Mouse (Mus musculus) cerebellum, postnatal 14 days (tissue): ENCODE results near the gene Sp140.
"Not testable (repeated sequence)": the region's sequence is repeated elsewhere in the genome, so short reads cannot be mapped to it uniquely, and the experiment has no call there.

Experiments used
- DNase-seq, 2 experiments: peaks; one replicate each; pipeline ENCODE4 v3.0.0; 2021; ENCODE audit warnings: mixed read lengths in 2 of 2

Gene Sp140

DNA sequence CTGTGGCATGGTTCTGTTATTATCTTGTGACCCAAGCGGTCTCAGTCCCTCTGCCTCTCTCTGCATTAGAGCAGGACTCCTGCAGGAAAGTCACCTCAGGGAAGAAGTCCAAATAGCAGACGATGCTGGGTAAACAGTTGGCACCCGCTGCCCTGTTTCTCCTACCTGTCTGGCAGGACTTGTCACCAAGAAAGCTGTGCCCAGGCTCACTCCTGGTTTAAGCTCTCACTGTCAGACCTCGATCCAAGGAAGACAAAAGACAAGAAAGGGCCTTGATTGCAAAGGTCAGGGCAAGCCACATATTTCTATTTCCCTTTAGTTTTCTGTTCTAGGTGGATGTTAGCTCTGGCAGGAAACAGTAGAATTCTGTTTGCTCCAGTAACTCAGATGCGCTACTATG is 50.3 kb downstream of the Sp140 start:
- peak in 1 of 2 experiments; percentile 32 for DNase-seq

DNA sequence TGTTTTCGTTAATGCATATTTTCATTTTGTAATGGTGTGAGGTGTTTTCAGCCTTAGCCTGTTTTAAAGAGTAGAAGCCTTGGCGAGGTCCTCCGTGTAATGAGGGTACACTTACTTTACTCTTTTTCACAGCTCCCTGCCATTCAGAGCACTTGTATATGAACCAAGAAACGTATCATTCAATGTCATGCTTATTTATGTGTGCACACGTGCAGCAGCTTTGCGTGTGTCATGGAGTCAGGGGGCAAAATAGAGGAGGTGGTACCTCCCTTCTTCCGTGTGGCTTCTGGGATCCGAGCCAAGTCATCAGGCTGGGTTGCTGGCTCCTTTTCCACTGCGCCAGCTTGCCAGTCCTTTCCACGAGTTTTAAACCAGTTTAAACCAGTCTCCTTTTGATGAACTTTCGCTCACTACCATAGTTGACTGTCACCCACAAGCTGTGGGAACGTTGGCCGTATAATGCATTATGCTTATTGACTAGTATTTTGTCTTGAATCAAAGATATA is 51.6 kb downstream of the Sp140 start:
- DNase-seq = peak; percentile 90 to 94

DNA sequence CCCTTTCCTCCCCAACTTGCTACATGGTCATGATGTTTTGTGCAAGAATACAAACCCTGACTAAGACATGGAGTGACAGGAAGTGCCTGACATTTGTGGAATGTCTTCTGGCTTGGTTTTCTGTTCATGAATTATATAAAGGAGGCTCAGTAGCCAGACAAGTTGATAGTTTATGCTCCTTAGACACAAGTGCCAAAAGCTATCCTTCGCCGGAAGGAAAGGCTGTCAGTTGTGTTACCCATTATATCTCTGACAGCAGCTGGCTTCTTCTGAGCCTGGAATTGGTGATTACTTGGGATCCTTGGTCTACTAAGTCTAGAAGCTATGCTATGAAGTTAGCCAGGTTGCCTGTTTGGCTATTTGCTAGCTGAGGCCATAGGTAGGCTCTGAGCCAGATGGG is 57.0 kb downstream of the Sp140 start:
- not testable (repeated sequence) for DNase-seq

DNA sequence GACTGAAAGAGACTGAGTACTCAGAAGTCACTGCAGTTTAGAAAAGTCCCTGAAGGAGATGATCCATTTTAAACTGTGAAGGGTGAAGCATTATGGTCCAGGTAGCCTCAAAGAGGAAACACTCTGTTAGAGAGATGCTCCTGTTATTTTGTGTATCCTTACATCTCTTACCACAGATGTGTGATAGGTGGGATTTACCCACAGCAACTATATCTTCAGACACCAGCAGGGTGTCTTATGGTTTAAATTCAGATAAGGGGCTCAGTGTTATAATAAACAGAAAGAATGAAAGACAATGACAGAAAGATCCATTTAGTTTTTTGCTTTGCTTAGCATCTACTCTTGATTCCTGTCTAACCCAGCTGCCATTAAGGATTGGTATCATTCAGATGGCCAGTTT is 64.1 kb downstream of the Sp140 start:
- DNase-seq = no peak

DNA sequence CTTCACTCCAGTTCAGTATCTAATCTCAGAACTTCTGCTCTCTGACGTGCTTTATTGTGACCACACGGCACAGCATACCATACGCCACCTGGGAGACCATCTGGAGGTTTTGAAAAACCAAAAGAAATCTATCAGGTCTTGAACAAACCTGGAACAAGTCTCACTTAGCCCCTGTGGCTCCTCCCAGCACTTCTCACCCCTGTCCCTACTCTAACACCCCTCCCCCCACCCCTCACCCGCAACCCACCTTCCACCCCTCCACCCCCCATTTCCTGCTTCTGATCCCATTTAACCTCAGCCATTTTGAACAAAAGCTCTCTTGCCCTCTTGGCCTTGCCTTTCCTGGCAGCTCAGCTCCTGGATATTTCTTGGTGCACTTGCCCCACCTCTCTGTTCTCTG is 80.0 kb downstream of the Sp140 start:
- no peak for DNase-seq

DNA sequence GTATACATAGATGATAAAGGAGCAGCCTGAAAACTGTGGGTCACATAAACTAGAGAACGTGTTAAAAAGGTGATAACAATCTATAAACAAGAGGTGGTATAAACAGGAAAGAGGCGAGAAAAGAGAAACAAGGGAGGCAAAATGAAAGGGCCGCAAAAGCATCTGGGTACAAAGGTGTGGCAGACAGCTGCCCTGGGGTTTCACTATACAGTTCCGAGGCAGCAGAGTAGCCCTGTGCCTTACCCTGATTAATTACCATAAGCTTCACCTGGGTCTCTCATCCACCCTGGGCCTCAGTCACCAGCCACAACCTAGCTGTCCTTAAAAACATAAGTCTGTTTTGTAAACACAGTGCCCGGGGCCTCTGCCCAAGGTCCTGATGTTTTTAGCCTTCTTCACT is 86.5 kb downstream of the Sp140 start:
- DNase-seq = no peak

DNA sequence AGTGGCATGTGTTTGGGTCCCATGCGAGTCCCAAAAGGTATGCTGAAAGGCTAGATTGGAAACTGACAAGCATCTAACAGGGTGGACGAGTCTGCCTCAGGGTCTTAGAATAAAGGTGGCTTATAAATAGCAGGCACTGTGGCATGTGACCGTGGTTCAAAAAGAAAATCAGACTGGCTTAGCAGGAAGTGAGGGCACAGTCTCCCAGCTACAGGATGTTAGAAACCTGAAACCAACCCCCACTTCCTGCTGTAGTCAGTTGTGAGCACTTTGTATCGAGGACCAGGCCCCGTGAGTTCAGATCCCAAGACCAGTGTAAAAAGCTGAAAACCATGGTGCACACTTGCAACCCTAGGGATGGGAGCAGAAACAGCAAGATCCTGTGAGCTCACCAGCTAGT is 87.2 kb downstream of the Sp140 start:
- DNase-seq = no peak

DNA sequence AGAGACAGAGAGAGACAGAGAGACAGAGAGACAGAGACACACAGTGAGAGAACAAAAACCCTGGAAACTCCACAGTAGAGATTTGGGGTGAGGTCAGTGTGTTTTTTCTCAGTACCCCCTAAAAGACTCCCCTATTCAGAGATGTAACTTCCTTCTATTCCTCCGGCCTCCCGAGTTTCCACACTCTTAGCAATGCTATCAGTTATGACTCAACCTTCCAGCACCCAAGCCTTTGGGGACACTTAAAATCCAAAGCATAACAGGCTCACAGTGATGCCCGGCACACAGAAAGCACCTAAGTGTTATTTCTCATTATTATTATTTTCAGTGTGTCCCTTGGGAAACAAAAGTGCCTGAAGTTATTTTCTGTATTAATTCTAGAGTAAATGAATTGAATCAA is 90.4 kb downstream of the Sp140 start:
- DNase-seq = no peak

DNA sequence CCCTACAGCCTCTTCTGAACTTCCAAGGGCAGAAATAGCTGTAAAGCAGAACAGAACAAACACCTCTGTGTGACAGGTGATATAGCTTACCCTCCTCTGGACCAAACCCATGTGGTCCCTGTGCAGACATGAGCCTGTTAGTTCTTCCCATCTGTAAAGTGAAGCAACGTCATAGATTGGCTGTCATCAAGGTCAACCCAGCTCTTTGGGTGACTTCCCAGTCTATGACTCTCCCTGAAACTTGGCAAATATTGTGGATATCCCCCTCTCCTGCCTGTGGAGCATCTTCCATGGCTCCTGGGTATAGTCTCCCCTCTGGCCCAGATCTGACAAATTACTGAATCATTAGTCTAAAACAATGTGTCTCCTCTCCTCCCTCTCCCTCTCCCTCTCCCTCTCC is 92.1 kb downstream of the Sp140 start:
- no peak for DNase-seq

DNA sequence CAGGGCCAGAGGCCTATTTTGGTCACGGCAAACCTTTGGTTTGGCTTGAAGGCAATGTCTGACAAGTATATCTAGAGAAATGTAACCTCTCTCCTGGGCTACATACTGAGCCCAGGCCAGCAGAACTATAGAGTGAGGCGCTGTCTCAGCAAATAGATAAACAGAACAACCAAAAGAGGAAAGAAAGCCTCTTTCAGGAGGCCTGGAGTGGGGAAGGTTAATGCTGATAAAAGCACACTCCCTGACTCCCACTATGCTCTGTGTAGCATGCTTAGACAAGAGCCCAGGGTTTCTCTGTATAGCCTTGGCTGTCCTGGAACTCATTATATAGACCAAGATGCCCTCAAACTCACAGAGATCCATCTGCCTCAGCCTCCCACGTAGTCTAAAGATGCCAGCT is 93.1 kb downstream of the Sp140 start:
- no peak for DNase-seq
